Mouse (Mus musculus): ENCODE results near the gene Nrg4.

DNA sequence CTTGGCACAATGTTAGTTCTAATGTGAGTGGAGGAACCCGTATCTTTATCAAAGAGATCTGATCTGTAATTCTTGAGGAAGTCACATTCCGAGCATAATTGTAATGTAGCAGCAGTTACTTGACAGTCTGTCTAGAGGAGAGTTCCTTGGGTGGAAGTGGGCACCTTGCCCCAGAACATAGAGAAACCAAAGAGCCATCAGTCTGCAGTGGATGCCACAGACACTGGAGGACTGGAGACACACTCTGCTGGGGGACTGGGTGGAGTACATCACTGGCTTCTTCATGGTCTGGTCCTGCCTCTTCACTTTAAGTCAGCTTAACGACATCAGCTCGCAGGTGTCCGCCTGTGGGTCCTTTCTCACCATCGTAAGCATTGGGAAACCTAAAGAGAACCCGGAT is 17.5 kb upstream of the Nrg4 start:
- TF ChIP-seq CTCF (IDR thresholded peaks at IDR 0.05; ENCODE audit: low read depth, low read length) = no peak
- TF ChIP-seq POLR2A (IDR thresholded peaks at IDR 0.05; ENCODE audit: extremely low read depth, insufficient read depth, low read length) = no peak

All from liver, adult 2 months (tissue).